Mouse (Mus musculus) lung, embryonic 15.5 days (tissue): ENCODE results near the gene Smco4. TPM values are rescaled to one million over a fixed set of nuclear protein-coding genes. Genes with fewer than 3 reads are reported as not detected.

ENCODE experiments used
- ATAC-seq: fragments of 200-750 bp; cut with Nextera tagmentation; 2 replicates; pipeline ENCODE4 v1.8.0; 2017; ENCODE audit warnings: moderate number of reproducible peaks, borderline replicate concordance; ENCODE audit not compliant: low FRiP score, low TSS enrichment; ENCODE audit errors: extremely low read depth
- H3K27ac ChIP-seq: fragments of 300-500 bp; sonication (generic); 2 replicates; pipeline ENCODE4 v1.5.1; 2015; ENCODE audit warnings: moderate library complexity, mild to moderate bottlenecking, inconsistent platforms
- H3K27me3 ChIP-seq: fragments of 300-500 bp; sonication (generic); 2 replicates; pipeline ENCODE4 v1.6.1; 2015; ENCODE audit warnings: inconsistent platforms
- H3K36me3 ChIP-seq: fragments of 300-500 bp; sonication (generic); 2 replicates; pipeline ENCODE4 v1.6.1; 2015; ENCODE audit warnings: inconsistent platforms
- H3K4me1 ChIP-seq: fragments of 300-500 bp; sonication (generic); 2 replicates; pipeline ENCODE4 v1.6.1; 2015; ENCODE audit warnings: inconsistent platforms
- H3K4me2 ChIP-seq: fragments of 300-500 bp; sonication (generic); 2 replicates; pipeline ENCODE4 v1.6.1; 2015; ENCODE audit warnings: inconsistent platforms, mild to moderate bottlenecking, moderate library complexity
- H3K4me3 ChIP-seq: fragments of 300-500 bp; sonication (generic); 2 replicates; pipeline ENCODE4 v1.5.1; 2015; ENCODE audit warnings: mild to moderate bottlenecking, inconsistent platforms
- H3K9ac ChIP-seq: fragments of 300-500 bp; sonication (generic); 2 replicates; pipeline ENCODE4 v1.6.1; 2015; ENCODE audit warnings: inconsistent platforms
- H3K9me3 ChIP-seq: fragments of 300-500 bp; sonication (generic); 2 replicates; pipeline ENCODE4 v1.6.1; 2016; ENCODE audit warnings: inconsistent platforms
- WGBS: fragments of 180-500 bp; shearing (Covaris S2); methylation state at CpG from one replicate; pipeline ENCODE4 v1.1.7; 2015; 5-methylcytosine and 5-hydroxymethylcytosine counted together
- polyA plus RNA-seq: library from polyadenylated mRNA; unstranded; fragments of >200 nt; fragmentation: Nextera tagmentation; extraction: Ambion mirVana; gene quantifications from 2 replicates; pipeline ENCODE4 v1.2.1, GENCODE M21; 2015

Smco4 gene
- polyA plus RNA-seq, 1 experiment from 2014 or later, result 2.7 TPM

DNA sequence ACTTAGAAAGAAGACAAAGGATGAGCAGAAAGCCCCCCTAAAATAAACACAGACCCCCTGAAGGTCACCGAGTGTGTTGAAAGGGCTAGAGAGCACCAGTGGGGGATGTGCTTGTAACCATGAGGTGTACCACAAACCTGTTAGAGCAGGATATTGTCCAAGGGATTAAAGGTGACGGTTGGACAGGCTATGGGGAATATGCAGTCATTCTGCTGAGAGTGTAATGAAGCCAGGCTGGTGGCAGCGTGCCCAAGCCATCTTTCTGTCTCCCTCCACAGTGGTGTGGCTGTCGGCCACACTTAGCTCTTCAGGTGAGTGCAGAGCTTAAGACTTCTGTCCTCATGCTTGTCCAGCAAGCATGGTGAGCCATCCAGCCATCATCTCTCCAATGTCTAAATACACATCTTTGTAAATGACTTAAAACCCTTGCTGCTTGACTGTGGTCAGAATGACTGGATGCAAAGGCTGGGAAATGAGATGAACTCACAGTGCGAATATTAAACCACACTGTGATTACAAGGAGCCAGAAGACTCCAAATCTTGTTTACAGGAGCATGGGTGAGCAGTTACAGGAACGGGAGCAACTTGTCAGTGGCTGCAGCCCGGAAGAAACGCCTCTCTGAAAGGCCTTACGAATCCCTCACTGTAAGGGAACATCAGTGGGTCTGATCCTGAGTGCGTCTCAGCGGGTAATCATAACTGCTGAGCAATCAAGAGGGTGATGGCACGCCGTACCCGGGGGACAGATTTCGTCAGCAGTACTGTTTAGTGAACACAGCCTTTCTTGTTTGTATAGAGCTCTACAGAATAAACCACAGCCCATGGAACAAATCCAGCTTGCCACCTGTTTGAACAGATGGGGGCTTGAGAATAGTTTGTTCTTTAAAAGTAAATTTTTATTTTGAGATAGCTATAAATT lies 59.0 kb downstream of the Smco4 start:
- Histone ChIP-seq H3K4me2 (no peak overlapping the region), H3K4me1 (no peaks in the 10 kb centered on the region), H3K36me3 (no peaks in the 10 kb centered on the region), H3K4me3 (no peak overlapping the region), H3K27me3 (no peaks in the 10 kb centered on the region), H3K27ac (no peak overlapping the region), H3K9me3 (no peaks in the 10 kb centered on the region), H3K9ac (no peak overlapping the region)
- no peak for ATAC-seq
- 53% methylated on average over 15 of the region's 15 CpGs for whole genome bisulfite sequencing

DNA sequence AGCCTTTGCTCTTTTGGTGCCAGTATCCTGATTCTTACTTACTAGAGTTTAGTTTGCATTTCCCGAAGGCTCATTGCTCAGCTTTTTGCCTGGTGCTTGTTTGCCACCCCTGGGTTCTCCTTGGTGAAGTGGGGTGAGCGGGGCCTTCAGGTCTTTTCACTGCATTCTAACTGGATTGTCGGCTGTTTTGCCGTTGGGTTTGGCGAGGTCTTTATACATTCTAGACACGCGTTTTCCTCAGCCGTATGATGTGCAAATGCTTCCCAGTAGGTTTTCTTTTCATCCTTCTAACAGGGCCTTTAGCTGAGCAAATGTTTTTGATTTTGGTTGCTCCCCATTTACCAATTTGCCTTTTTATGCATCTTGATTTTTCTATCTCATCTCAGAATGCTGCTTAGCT lies 60.1 kb downstream of the Smco4 start:
- ATAC-seq, result no peak
- Histone ChIP-seq H3K27me3 (no peaks in the 10 kb centered on the region), H3K4me3 (no peak overlapping the region), H3K9me3 (no peaks in the 10 kb centered on the region), H3K4me2 (no peak overlapping the region), H3K4me1 (no peaks in the 10 kb centered on the region), H3K27ac (no peak overlapping the region), H3K9ac (no peak overlapping the region), H3K36me3 (no peaks in the 10 kb centered on the region)
- WGBS, result 79% methylated on average over 8 of the region's 8 CpGs

DNA sequence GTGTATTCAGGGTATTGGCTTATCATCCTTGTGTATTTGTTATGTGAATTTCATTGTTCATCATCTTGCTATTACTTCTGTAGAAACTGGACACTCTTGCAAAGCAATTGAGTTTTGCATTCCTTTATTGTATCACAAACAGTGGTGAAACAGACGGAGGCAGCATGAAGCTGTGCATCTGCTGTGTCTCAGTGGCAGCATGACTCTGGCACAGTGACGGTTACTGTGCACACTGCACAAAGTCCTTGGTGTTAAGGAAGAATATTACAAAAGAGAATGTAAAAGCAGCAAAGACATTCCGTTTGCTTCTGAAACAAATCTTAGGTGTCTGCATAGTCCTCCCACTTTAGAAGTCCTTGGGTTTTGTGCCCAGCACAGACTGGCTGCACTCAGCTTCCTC lies 67.2 kb downstream of the Smco4 start:
- H3K36me3 ChIP-seq, result no peaks in the 10 kb centered on the region
- H3K4me1 ChIP-seq, result no peaks in the 10 kb centered on the region
- 63% methylated on average over 3 of the region's 3 CpGs for WGBS
- ATAC-seq, result no peak
- no peak overlapping the region for H3K27ac ChIP-seq
- no peaks in the 10 kb centered on the region for H3K9me3 ChIP-seq
- no peak overlapping the region for H3K9ac ChIP-seq
- H3K27me3 ChIP-seq, result no peaks in the 10 kb centered on the region
- no peak overlapping the region for H3K4me3 ChIP-seq
- H3K4me2 ChIP-seq, result no peak overlapping the region

DNA sequence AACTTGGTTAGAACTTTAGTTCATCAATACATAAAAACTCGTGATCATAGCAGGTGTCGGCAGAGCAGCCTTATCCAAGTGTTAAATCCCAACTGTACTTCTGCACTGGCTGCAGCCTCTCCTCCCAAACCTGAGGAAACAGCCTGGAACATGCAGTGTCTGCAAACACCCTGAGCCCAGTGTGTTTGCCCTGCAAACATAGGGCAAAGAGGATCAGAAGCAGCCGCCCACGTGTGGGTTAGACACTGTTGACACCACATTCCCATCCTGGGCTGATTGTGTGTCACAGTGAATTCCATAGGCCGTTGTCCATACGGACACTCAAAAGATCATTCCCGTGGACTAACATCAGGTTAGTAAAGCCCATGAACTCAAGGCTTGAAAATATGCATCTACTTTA lies 69.1 kb downstream of the Smco4 start:
- WGBS, result 59% methylated on average over 7 of the region's 7 CpGs
- ATAC-seq, result no peak
- no peak overlapping the region for H3K27ac ChIP-seq
- no peaks in the 10 kb centered on the region for H3K9me3 ChIP-seq
- no peak overlapping the region for H3K4me2 ChIP-seq
- H3K27me3 ChIP-seq, result no peaks in the 10 kb centered on the region
- H3K9ac ChIP-seq, result no peak overlapping the region
- no peak overlapping the region for H3K4me3 ChIP-seq
- no peaks in the 10 kb centered on the region for H3K36me3 ChIP-seq
- H3K4me1 ChIP-seq, result no peaks in the 10 kb centered on the region

DNA sequence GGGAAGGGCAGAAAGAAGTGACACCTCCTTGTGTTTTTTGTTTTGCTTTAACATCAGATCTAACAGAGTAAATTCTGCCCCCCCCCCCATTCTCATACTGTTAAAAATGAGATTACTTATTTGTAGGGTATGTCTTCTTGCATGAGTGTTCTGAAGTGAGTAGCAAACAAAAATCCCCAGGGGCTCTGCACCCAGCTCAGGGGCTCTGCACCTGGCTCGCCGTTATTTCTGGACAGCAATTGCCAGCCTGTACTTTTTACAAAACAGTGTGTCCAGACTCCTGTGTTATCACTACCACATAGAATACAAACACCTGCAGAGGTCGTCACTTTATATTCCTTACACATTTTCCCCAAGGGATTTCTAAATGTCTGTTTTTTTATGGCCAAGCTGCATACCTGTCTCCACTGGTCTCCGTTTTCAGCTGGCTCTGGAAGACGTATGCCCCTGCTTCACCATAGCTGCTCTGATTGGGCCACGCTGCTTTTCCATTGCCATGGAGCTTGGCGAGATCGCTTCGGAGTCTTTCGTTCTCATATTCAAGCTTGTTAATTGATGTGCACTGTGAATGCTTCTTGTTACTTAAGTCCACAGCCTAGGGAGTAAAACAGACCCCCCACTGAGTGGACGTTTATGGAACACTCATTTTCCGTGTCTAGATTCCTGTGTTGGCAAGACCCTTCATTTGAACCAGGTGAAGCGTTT lies 81.7 kb downstream of the Smco4 start:
- no peak overlapping the region for H3K4me3 ChIP-seq
- no peaks in the 10 kb centered on the region for H3K9me3 ChIP-seq
- no peak for ATAC-seq
- 77% methylated on average over 13 of the region's 13 CpGs for WGBS
- H3K27ac ChIP-seq, result no peak overlapping the region
- no peak overlapping the region for H3K4me2 ChIP-seq
- H3K4me1 ChIP-seq, result no peaks in the 10 kb centered on the region
- no peaks in the 10 kb centered on the region for H3K27me3 ChIP-seq
- no peaks in the 10 kb centered on the region for H3K36me3 ChIP-seq
- H3K9ac ChIP-seq, result no peak overlapping the region

DNA sequence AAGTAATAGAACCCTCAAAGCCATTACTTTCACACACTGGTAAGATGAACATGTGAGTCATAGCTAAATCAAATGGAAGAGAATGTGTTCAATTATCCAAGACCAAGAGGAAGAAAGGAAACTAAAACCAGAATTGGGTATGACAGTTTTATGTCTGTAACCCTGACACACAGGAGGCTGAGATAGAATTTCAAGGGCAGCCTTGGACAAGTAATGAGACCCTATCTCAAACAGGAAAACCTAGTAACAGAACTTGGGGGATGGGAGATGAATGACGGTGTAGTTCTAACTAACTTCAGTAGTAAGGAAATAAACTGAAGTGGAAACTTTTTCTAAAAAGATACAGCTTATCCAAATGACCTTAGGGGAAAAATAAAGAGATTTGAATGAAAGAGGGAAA lies 85.2 kb downstream of the Smco4 start:
- H3K4me3 ChIP-seq, result no peak overlapping the region
- H3K36me3 ChIP-seq, result no peaks in the 10 kb centered on the region
- H3K9me3 ChIP-seq, result no peaks in the 10 kb centered on the region
- H3K27ac ChIP-seq, result no peak overlapping the region
- H3K9ac ChIP-seq, result no peak overlapping the region
- no peaks in the 10 kb centered on the region for H3K27me3 ChIP-seq
- ATAC-seq, result no peak
- no peak overlapping the region for H3K4me2 ChIP-seq
- H3K4me1 ChIP-seq, result no peaks in the 10 kb centered on the region
- WGBS, result 55% methylated on average over 1 of the region's 1 CpGs

DNA sequence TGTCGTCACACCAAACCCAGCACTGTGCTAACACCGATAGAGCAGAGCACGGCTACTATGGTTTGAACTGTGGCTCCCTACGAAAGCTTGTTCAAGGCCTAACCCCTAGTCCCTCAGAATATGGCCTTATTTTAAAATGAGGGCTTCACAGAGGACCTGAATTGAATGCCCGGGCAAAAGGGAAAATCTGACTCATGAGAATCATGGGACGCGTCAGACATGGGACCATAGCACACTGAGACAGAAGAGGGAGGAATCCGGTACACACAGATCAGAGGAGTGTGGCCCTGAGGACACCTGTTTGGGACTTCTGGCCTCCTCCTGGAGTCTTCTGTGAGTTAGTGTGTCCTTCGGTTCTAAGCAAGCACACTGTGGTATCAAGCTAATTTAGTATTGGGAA lies 85.7 kb downstream of the Smco4 start:
- ATAC-seq, result no peak
- no peaks in the 10 kb centered on the region for H3K27me3 ChIP-seq
- no peaks in the 10 kb centered on the region for H3K4me1 ChIP-seq
- H3K4me3 ChIP-seq, result no peak overlapping the region
- no peaks in the 10 kb centered on the region for H3K36me3 ChIP-seq
- no peak overlapping the region for H3K27ac ChIP-seq
- WGBS, result 84% methylated on average over 9 of the region's 9 CpGs
- H3K9ac ChIP-seq, result no peak overlapping the region
- no peak overlapping the region for H3K4me2 ChIP-seq
- H3K9me3 ChIP-seq, result no peaks in the 10 kb centered on the region

DNA sequence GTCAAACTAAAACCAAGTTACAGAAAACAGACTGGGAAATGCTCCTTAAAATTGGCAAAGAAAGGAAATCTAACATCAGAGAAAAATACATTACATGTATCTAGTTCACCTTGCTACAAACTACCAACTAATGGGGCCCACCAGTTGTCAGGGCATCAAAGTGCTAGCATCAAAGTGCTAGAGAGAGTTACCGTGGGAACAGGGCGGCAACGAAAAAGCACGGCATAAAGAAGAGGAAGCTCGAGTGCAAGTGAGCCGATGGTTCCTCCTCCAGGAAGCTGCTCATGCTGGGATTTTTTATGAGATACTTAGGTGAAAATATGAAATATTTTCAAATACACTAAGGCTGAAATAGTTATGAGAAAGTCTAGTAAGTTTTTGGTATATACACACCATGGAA lies 86.9 kb downstream of the Smco4 start:
- ATAC-seq, result no peak
- no peaks in the 10 kb centered on the region for H3K27me3 ChIP-seq
- no peaks in the 10 kb centered on the region for H3K9me3 ChIP-seq
- H3K4me1 ChIP-seq, result no peaks in the 10 kb centered on the region
- no peak overlapping the region for H3K4me2 ChIP-seq
- H3K36me3 ChIP-seq, result no peaks in the 10 kb centered on the region
- H3K4me3 ChIP-seq, result no peak overlapping the region
- no peak overlapping the region for H3K27ac ChIP-seq
- 51% methylated on average over 6 of the region's 6 CpGs for WGBS
- H3K9ac ChIP-seq, result no peak overlapping the region

DNA sequence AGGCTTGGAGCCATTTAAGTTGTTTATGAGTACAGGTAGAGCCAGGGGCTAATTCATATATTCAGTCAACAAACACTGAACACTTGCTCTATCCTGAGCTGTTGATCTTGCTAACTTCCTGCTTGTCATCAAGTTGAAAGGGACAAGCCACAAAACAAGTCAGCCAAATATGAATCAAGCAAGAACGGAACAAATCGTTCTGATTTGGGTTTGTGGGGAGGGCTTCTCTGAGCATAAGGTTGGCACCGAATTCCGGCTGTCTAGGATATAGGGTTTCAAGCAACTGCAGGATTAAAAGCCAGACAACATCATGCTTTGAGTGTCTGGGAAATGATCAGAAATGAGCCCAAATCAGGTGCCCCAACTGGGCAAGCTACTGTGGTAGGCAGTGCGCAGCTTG lies 88.8 kb downstream of the Smco4 start:
- H3K4me2 ChIP-seq, result no peak overlapping the region
- H3K4me1 ChIP-seq, result no peaks in the 10 kb centered on the region
- WGBS, result 88% methylated on average over 5 of the region's 5 CpGs
- no peak for ATAC-seq
- no peaks in the 10 kb centered on the region for H3K27me3 ChIP-seq
- H3K36me3 ChIP-seq, result no peaks in the 10 kb centered on the region
- H3K27ac ChIP-seq, result no peak overlapping the region
- no peak overlapping the region for H3K4me3 ChIP-seq
- H3K9ac ChIP-seq, result no peak overlapping the region
- H3K9me3 ChIP-seq, result no peaks in the 10 kb centered on the region

DNA sequence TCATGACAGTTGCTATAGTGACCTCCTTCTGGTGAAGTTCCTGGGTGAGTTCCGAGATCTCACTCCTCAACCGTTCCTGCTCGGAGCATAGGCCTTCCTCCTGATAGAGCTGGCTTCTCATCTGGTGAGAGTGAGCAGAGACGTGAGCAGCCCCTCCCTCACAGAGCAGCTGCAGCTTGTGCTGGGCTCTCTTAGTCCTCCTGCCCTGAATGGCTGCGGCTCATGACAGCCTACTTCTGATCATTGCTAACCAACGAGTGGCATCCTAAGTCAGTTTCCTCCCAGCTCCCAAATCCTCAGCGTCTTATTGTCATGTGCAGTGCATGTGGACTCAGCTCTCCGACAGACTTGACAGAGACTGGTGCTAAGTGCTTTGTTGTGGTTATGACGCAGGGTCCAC lies 91.0 kb downstream of the Smco4 start:
- Histone ChIP-seq H3K9ac (no peak overlapping the region), H3K36me3 (no peaks in the 10 kb centered on the region), H3K27me3 (no peaks in the 10 kb centered on the region), H3K27ac (no peak overlapping the region), H3K9me3 (no peaks in the 10 kb centered on the region), H3K4me1 (no peaks in the 10 kb centered on the region), H3K4me2 (no peak overlapping the region), H3K4me3 (no peak overlapping the region)
- WGBS, result 77% methylated on average over 9 of the region's 9 CpGs
- ATAC-seq, result no peak

DNA sequence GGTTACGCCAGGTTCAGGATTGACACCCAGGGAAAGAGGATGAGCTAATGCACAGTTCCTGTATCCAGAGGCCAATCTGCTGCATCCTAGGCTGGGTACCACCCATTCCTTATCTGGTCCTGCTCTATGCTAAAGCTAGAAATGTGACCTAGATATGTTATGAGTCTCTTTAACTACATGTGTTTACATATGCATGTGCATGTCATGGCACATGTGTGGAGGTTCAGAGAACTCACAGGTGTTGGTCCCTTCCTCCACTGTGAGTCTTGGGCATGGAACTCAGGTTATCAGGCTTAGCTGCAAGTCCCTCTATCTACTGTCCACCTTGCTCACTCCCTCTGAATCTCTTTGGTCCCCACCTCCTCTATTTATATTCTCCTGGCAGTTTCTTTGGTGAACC lies 92.7 kb downstream of the Smco4 start:
- Histone ChIP-seq H3K4me3 (no peak overlapping the region), H3K27me3 (no peaks in the 10 kb centered on the region), H3K4me2 (no peak overlapping the region), H3K4me1 (no peaks in the 10 kb centered on the region), H3K9me3 (no peaks in the 10 kb centered on the region), H3K36me3 (no peaks in the 10 kb centered on the region), H3K27ac (no peak overlapping the region), H3K9ac (no peak overlapping the region)
- 92% methylated on average over 1 of the region's 1 CpGs for WGBS
- no peak for ATAC-seq

DNA sequence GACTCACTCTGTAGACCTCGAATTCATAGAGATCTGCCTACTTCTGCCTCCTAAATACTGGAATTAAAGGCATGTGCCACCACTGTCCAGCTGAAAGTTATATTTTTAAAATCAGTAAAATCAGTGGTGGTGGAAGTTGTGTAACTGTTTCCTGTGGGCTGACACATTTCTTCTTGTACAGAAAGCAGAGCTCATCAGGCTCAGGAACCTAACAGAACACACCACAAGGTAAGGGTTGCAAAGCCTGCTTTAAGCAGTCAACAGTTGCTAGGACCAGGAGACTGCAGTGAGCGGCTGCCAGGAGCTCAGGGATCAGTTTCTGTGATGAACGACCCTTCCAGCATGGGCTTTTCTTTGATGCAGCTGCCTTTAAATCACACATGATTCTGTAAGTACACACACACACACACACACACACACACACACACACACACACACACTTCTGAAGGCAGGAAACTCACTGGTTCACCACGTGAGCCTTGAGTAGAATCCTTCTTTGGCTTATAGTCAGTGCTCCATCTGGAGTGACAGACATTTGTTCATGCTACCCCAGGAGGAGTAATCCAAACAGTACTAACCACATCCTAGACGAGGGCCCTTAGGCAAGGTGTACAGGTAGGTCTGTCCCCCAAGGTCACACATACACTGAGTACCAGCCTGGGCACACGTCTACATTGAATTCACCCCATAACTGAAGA lies 94.1 kb downstream of the Smco4 start:
- ATAC-seq, result no peak
- H3K9ac ChIP-seq, result no peak overlapping the region
- no peaks in the 10 kb centered on the region for H3K36me3 ChIP-seq
- no peaks in the 10 kb centered on the region for H3K9me3 ChIP-seq
- no peaks in the 10 kb centered on the region for H3K27me3 ChIP-seq
- no peak overlapping the region for H3K4me2 ChIP-seq
- no peak overlapping the region for H3K4me3 ChIP-seq
- H3K27ac ChIP-seq, result no peak overlapping the region
- WGBS, result 47% methylated on average over 6 of the region's 6 CpGs
- H3K4me1 ChIP-seq, result no peaks in the 10 kb centered on the region
